Mouse (Mus musculus): ENCODE measurements around the gene Kctd19.

Kctd19 gene

DNA sequence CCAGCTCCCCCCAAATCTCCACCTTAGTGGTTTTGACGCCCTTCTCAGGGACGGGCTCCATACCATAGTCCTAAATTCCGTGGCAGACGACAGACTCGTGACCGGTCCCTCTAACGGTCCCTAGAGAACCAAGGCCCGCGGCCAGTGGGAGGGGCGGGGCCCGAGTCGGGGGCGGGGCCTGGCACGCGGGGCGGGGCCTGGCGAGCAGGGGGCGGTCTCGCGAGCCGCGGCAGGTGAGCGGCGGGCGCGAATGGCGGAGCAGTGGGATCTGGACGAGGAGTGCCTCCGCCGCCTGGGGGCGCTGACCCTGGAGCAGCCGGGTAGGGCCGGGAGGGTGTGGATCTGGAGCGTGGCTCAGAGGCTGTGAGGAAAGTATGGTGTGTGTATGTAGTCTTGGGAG is at the start of gene Kctd19, which contains the start of gene Lrrc36:
Kctd19 (minus strand) TSS at position 112 of the 400 bp plus-strand sequence.
Lrrc36 (plus strand) TSS at position 181 of the 400 bp plus-strand sequence.
- DNase-seq (ENCODE audit: low spot score), result peak; percentile 10

DNA sequence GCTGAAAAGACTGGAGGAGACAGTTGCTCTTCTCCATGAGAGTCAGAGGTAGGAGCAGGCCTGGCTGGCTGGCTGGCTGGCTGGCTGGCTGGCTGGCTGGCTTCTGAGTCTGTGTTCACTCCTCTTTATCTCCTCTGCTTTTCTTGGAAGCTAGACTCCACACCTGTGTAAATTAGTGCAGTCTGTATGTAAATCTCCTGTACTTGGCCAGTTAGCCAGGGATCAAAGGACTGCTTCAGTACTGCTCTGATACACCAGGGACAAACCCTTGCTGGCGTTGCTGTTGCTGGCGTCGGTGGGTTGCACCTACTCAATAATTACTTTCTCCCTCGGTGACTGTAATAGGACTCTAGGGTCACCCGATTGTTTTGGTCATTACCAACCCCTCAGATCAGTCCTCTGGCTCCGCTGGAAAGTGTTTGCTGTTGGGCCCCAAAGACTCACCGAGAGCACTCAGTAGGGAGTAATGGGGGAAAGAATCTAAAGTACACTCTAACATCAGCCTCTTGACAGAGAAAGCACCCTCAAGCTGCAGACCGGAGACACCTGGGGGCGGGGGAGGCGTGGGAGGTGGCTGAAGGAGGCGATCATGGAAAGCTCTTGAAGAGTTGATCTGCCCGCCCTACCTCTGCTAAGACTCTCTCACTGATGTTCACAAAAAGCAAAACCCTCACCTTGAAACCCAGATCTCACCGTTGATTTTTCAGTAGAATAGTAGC is 47.9 kb upstream of the Kctd19 start:
- no peak for DNase-seq (ENCODE audit: low spot score)

- no peak for DNase-seq (ENCODE audit: low spot score)
Observed at GRCm38 (mm10) chr8:105455218-105455617, 41.9 kb upstream of the Kctd19 start.

- DNase-seq (ENCODE audit: low spot score), result no peak
Observed at GRCm38 (mm10) chr8:105454088-105454487, 40.8 kb upstream of the Kctd19 start.

DNA sequence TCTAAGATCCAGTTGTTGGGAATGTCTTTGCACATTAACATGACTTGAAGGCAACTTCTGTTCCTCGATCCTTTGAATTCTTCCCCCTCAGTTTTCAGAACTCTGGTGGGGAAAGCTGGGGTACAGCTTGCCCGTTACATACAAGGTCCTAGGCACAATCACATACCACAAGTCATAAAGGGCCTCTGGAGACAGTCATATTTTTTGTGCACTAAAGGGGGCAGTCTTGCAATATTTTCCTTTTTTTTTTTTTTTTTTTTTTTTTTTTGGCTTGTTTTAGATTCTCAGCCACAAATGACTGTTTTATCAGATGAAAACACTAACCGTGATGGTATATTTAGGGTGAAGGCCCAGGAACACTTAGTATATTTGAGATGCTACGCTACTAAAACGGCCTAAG is 40.0 kb upstream of the Kctd19 start:
- DNase-seq (ENCODE audit: low spot score), result no peak

- no peak for DNase-seq (ENCODE audit: low spot score)
Observed at GRCm38 (mm10) chr8:105451903-105452603, 38.8 kb upstream of the Kctd19 start.

DNA sequence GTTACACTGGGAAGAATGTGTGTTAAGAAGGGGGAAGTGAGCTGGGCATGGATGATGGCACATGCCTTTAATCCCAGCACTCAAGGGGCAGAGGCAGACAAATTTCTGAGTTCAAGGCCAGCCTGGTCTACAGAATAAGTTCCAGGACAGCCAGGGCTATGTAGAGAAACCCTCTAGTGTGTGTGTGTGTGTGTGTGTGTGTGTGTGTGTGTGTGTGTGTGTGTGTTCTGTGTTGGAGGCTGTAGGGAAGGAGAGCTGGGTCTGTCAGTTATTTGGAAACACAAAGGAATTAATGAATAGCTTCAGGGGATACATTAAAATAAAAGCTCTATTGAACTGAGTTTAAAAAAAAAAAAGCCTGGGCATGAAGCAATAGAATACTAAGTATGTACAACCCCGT is 37.7 kb upstream of the Kctd19 start:
- no peak for DNase-seq (ENCODE audit: low spot score)

GRCm38 (mm10) chr8:105448596-105448995 is 35.3 kb upstream of the Kctd19 start:
- DNase-seq (ENCODE audit: low spot score), result no peak

DNA sequence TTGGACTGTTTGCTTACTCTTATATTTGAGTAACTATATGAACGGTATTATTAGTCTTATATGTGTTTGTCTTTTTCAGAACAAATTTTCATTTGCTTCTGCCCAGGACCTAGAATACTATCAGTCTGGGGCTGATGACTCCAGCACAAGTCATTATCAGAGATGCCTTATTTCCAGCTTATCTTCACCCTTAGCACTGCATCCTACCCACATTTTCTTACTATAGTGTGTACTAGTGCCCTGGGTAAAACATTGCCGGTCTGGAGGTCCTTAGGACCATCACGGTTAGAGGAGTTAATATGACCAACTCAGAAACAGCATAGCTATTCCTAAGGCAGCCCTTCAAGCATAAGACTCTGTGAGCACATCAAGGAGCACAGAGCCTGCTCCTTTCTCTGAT is 34.9 kb upstream of the Kctd19 start:
- no peak for DNase-seq (ENCODE audit: low spot score)

DNA sequence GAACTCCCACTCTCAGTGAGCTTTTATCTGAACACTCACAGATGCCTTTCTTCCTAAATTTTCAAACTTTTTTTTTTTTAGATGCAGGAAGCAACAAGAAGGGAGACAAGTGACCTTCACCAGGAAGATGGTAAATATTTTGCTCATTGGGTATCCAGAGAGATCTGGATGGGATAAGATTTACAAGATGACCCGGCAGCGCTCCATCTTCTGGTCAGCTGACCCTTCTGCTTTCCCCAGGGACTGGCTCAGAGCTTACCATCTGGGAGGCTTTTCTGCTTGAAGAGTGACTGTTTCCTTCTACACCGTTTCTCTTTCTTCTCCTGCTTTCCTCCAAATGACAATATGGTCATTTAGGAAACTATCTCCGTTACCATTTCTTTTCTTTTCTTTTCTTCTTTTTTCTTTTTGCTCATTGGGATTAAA is 32.8 kb upstream of the Kctd19 start:
- no peak for DNase-seq (ENCODE audit: low spot score)

- no peak for DNase-seq (ENCODE audit: low spot score)
Observed at GRCm38 (mm10) chr8:105445296-105446126, 32.2 kb upstream of the Kctd19 start.

- no peak for DNase-seq (ENCODE audit: low spot score)
Observed at GRCm38 (mm10) chr8:105442661-105443060, 29.4 kb upstream of the Kctd19 start.

DNA sequence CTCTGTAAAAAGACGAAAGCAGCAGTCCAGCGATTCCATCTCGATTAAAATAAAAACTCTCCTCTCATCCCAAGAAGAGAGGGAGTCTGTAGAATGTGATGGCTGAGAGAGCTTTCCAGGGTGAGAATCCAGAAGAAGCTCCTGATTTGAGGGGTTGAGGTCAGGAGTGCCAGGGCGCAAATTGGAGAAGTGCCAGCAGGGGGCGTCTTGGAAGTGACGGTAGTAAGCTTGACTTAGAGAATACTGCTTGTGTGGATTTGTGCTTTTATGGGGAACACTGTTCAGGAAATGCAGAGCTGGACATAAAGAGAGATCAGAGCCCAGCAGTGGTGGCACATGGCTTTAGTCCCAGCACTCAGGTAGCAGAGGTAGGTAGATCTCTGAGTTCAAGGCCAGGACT is 28.1 kb upstream of the Kctd19 start:
- DNase-seq (ENCODE audit: low spot score), result no peak

GRCm38 (mm10) chr8:105438865-105439264 is 25.6 kb upstream of the Kctd19 start:
- no peak for DNase-seq (ENCODE audit: low spot score)

DNA sequence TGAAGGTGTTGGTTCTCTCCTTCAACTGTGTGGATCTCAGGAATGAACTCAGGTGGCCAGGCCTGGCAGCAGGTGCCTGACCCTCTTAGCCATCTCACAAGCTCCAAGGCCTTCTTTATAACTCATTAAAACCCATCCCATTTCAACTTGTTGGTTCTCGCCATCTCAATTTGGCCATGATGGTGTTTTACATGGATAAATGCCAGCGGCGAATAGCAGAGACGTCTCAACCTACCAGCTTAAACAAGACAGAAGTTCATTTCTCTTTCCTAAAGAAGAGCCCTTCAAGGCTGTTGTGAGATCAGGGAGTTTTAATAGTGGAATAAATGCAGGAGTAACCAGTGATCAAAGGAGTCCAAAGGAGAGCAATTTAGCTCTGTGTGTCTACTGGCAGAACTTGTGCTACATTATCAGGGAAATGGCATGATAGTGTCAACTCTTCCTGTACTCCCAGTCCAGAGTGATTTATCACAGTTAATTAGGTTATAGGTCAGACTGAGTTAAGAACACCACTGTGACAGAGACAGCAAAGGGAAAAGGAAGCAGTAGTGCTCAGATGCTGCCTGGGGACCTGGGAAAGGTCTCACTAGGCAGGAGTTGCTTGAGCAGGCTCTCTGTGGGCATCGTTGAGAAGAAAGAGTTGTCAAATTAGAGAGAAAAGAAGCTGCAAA is 23.9 kb upstream of the Kctd19 start:
- DNase-seq (ENCODE audit: low spot score), result no peak

DNA sequence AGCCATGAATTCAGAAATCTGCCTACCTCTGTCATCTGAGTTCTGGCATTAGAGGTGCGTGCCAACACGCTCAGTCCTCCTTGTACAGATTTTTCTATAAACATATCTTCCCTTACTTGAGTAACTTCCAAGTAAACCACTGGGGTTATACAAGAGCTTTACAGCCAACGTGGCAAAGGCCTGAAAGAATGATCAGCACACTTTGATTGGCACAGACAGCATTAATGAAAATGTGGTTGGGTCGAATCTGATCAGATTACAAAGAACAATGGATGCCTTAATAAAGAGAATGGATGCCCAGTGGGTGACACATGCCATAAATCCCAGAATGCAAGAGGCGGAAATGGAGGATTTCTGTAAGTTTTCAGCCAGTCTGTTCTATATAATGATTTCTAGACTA is 22.9 kb upstream of the Kctd19 start:
- DNase-seq (ENCODE audit: low spot score), result no peak

DNA sequence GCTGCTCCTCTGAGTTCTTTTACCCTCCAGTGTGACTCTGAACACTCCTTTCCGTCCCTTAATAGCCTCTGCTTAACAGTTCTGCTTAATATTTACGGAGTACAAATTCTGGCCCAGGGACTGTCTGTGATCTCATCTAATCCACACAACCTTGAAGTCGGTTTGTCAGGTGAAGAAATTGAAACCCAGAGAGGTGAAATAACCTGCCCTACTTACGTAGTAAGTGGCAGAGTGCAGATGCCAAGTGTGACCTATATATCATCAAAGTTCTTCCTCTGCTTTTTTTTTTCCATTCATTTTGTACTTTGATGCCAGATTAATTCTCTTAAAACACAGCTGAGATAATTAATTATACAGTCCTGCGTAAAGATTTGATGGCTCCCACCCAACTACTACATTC is 20.8 kb upstream of the Kctd19 start:
- no peak for DNase-seq (ENCODE audit: low spot score)

DNA sequence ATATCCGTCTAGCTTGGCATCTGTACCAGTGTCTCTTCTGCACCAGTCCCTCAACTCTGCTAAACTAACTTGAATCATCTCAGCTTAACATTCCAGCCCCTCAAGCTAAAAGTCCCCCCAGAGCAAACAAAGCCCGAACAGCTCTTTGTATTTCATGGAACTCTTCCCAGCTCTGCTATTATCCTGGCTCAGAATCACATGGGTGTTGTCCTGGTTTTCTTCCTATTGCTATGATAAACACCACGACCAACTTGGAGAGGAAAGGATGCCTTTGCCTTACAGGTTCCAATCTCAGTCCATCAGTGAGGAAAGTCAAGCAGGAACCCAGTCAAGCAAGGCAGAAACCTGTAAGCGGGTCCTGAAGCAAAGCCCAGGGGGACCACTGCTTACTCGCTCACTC is 20.2 kb upstream of the Kctd19 start:
- no peak for DNase-seq (ENCODE audit: low spot score)

- DNase-seq (ENCODE audit: low spot score), result no peak
Observed at GRCm38 (mm10) chr8:105433021-105433420, 19.7 kb upstream of the Kctd19 start.

- DNase-seq (ENCODE audit: low spot score), result no peak
Observed at GRCm38 (mm10) chr8:105431743-105432515, 18.6 kb upstream of the Kctd19 start.

GRCm38 (mm10) chr8:105426878-105427277 is 13.6 kb upstream of the Kctd19 start:
- no peak for DNase-seq (ENCODE audit: low spot score)
